Mouse (Mus musculus) lung, adult 18-20 months (tissue): ENCODE measurements around the gene Rcbtb1.
A peak's percentile ranks its signal among the peaks of the same experiment; 100 is the strongest.
"Not testable (repeated sequence)": the region's sequence is repeated elsewhere in the genome, so short reads cannot be mapped to it uniquely, and the experiment has no call there.

Experiments used
- DNase-seq, 2 experiments: peaks; one replicate each; pipeline ENCODE4 v3.0.0; 2022; ENCODE audit warnings: mixed read lengths in 2 of 2

The Rcbtb1 gene

GRCm38 (mm10) chr14:59200711-59201603 is at the start of gene Rcbtb1:
Gene Rcbtb1, plus strand, starts transcription at chr14:59201209.
- peak; percentile 95 to 96 for DNase-seq

- no peak for DNase-seq
Observed at GRCm38 (mm10) chr14:59155589-59155988, 45.4 kb upstream of the Rcbtb1 start.

- peak in 1 of 2 experiments; percentile 21 for DNase-seq
Observed at GRCm38 (mm10) chr14:59157016-59157698, 43.9 kb upstream of the Rcbtb1 start.

GRCm38 (mm10) chr14:59178649-59179048 is 22.4 kb upstream of the Rcbtb1 start, which contains the start of gene Gm5142:
Gene Gm5142, minus strand, starts transcription at chr14:59178749.
- DNase-seq, result no peak

GRCm38 (mm10) chr14:59182732-59183131 is 18.3 kb upstream of the Rcbtb1 start:
- DNase-seq, result no peak

GRCm38 (mm10) chr14:59185514-59185913 is 15.5 kb upstream of the Rcbtb1 start:
- no peak for DNase-seq

- DNase-seq, result no peak
Observed at GRCm38 (mm10) chr14:59186121-59186520, 14.9 kb upstream of the Rcbtb1 start.

GRCm38 (mm10) chr14:59201604-59202215 is 701 bp downstream of the Rcbtb1 start:
- no peak for DNase-seq

- DNase-seq, result no peak
Observed at GRCm38 (mm10) chr14:59205461-59205860, 4.5 kb downstream of the Rcbtb1 start.

GRCm38 (mm10) chr14:59205976-59206583 is 5.1 kb downstream of the Rcbtb1 start:
- DNase-seq, result no peak

GRCm38 (mm10) chr14:59209003-59209402 is 8.0 kb downstream of the Rcbtb1 start:
- DNase-seq, result no peak

- DNase-seq, result no peak
Observed at GRCm38 (mm10) chr14:59209816-59210215, 8.8 kb downstream of the Rcbtb1 start.

- peak in 1 of 2 experiments; percentile 38 for DNase-seq
Observed at GRCm38 (mm10) chr14:59219241-59219640, 18.2 kb downstream of the Rcbtb1 start.

- DNase-seq, result no peak
Observed at GRCm38 (mm10) chr14:59226240-59226639, 25.2 kb downstream of the Rcbtb1 start.

- DNase-seq, result no peak
Observed at GRCm38 (mm10) chr14:59229822-59230221, 28.8 kb downstream of the Rcbtb1 start.

- DNase-seq, result no peak
Observed at GRCm38 (mm10) chr14:59230331-59230966, 29.4 kb downstream of the Rcbtb1 start.

- DNase-seq, result peak; percentile 9 to 19
Observed at GRCm38 (mm10) chr14:59232003-59232402, 31.0 kb downstream of the Rcbtb1 start.

- DNase-seq, result peak in 1 of 2 experiments; percentile 3
Observed at GRCm38 (mm10) chr14:59233635-59234034, 32.6 kb downstream of the Rcbtb1 start.

- DNase-seq, result peak in 1 of 2 experiments; percentile 10
Observed at GRCm38 (mm10) chr14:59250350-59250749, 49.3 kb downstream of the Rcbtb1 start.

- DNase-seq, result not testable (repeated sequence)
Observed at GRCm38 (mm10) chr14:59255861-59256260, 54.9 kb downstream of the Rcbtb1 start.

- peak; percentile 28 to 44 for DNase-seq
Observed at GRCm38 (mm10) chr14:59260056-59260455, 59.0 kb downstream of the Rcbtb1 start, which contains the start of gene Gm6904. Gene Gm6904, minus strand, starts transcription at chr14:59260216.

- not testable (repeated sequence) for DNase-seq
Observed at GRCm38 (mm10) chr14:59274961-59275360, 74.0 kb downstream of the Rcbtb1 start.
